Mouse (Mus musculus): ENCODE measurements around the gene Prtn3.

GRCm38 (mm10) chr10:79927324-79928029 is 53.2 kb downstream of the Prtn3 start:
- TF ChIP-seq CTCF (IDR thresholded peaks at IDR 0.05; ENCODE audit: low read depth) (no peak; the same call in none of the 2 replicates), EP300 (optimal IDR thresholded peaks at IDR 0.05) (no peak)

Measured in stomach, postnatal 0 days (tissue).